Mouse (Mus musculus) heart, postnatal 0 days (tissue): Measurements from ENCODE around the gene 1700020L24Rik.

Source experiments
- CTCF ChIP-seq: IDR thresholded peaks from 2 replicates; pipeline ENCODE4 v1.5.1; 2016; ENCODE audit warnings: antibody characterized with exemption, control low read depth, low read depth
- EP300 ChIP-seq: IDR thresholded peaks from 2 replicates; pipeline ENCODE4 v1.6.1; 2016; ENCODE audit warnings: antibody characterized with exemption, low read depth

GRCm38 (mm10) chr11:83449298-83449697, 11.8 kb downstream of the 1700020L24Rik start:
- TF ChIP-seq CTCF (no peak), EP300 (no peak)
